Mouse (Mus musculus) adrenal gland, adult 8-10 months (tissue): ENCODE measurements around the gene Tmem235. TPM values are rescaled to one million over a fixed set of nuclear protein-coding genes. Genes with fewer than 3 reads are reported as not detected.

Source experiments
- DNase-seq: peaks from one replicate; pipeline ENCODE4 v3.0.0; 2022
- total RNA-seq, 4 experiments: library from RNA; stranded (reverse); gene quantifications; 2 replicates each; pipeline ENCODE4 v1.2.4; 2022

The Tmem235 gene
- total RNA-seq, 4 experiments from 2014 or later = not detected

DNA sequence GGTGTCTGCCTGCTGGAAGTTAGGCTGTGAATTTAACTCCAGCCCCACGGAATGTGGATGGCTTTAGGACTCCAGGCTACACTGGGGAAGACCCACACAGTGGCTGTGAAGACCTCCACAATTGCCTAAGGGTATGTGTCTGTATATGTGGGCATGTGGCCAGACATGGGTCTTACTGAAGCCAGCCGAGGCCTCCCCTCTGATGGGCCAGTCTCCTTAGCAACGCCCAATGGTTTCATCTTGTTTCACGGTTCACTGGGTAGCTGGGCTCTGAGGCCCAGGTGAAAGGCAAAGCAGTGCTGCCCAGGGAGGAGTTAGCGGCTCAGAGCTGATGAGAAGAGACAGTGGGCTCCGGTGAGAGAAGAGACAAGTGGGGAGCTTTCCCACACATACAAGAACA, 5.4 kb downstream of the Tmem235 start:
- DNase-seq = no peak

DNA sequence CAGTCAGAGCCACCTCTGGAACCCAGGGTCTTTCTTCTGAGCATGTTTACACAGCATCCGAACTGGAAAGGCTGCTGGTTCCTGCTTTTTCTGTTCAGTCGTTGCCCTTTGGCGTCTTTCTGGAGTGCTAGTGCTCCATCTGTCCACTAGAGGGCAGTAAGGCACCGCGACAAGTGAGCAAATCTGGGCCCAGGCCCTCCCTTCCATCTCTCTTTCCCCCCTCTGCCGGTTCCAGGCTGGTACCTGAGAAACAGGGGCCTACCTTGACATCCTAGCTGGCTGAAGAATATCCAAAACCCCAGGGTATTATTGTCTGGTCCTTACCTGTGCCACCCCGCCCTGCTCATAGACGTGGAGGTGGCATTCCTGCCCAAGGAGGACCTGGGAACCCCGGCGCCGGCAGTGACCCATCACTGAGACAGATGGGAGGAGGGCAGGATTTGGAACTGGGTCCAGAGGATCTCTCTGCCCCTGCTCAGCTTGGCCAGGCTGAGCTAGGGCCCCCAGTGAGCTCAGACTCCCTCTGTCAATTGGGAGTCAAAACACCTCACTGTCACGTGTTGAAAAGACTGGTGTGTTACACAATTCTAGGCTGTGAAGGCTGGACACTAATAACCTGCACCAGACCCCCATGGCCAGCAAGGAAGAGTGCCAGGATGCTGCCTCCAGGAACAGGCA, 10.3 kb downstream of the Tmem235 start:
- DNase-seq = peak; percentile 57

DNA sequence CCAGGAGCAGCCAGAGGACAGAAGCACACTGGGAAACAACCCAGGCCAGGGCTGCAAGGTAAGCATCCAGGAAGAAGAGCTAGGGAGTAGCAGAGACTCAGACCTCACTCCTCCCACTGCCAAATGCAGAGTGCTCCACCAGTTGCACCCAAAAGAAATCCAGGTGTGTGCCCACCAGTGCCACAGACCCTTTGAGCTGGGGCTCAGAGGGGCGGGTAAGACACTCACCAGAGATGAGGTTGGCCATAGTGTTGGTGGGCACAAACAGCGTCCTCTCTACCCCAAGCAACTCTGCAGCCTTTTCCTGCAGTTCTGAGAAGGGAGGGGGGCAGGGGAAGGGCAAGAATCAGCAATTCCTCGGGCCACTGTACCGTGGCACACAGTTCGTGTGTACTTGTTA, 10.8 kb downstream of the Tmem235 start:
- DNase-seq = no peak

DNA sequence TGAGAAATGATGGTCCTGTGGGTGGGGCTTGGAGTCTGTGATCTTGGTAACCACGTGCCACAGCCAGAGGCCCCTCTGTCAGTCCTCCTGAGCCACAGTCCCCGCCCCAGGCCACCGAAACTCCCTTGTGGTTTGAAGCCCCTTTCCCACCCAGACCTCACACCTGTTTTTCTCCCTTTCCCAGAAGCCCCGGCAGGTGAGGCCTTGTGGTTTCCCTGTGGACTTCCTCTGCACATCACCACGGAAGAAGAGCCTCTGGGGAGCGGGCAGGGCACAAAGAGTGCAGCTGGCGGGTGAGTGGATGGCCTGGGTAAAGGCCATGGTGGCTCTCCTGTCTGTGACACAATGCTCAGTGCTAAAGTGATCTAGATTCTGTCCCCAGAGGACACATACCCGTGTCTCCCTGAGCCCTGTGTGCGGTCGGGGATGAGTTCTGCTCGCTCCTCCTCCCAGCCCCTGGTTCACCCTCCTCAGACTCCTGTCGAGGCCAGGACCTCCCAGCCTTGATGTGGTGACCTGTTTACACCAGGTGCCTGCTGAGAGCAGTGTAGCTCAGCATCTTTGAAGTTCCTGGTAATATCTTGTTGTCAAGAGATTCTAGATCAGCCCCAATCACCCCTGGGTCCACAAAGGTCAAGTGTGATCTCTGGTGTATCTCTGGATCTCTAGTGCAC, 11.5 kb downstream of the Tmem235 start:
- no peak for DNase-seq

DNA sequence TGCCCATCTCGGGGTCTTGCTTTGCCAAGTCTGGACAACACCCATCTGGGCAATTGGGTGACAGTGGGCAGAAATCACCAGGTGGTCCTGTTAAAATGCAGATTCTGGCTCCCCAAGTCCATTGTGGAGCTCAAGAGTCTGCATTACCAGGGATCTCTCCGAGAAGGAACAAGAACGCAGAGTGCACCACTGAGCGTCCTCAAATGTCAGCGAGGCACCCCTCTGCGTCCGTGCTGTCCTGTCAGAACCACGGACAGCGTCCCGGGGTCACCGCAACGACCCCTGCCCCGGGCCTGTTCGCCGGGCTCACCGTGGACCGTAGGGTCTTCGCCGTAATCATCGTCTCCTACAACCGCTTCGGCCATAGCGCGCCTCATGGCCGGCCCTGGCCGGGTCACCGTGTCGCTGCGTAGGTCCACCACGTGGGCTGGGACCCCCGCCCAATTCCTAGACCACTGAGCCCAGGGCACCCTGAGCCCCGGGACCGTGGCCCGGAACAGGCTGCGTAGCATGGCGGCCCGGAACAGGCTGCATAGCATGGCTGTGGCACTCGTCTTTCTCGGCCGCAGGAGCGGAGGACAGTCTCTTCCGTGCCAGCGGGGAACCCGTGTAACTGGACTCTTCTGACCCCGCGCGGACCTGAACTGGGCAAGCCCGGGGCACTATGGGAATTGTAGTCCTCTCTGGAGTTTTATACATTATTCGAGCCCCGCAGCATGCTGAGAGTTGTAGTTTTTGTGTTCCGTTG, 12.5 kb downstream of the Tmem235 start, which contains the start of gene Tha1:
TSS of gene Tha1 (minus strand) at position 621 of the 748 bp plus-strand sequence.
- DNase-seq = peak; percentile 80

DNA sequence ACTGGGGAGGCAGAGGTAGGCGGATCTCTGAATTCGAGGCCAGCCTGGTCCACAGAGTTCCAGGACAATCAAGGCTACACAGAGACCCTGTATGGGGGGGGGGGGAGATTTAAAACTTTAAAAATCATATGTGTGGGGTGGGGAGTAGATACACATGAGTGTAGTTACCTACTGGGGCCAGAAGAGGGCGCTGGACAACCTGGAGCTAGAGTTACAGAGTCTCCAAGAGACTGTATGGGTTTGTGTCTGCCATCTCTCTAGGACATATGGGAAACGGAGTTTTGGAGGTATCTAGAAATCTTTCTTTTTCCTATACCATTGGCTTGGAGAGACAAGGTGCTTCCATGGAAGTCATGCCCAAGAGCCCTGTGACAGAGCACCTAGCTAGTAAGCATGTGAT, 13.9 kb downstream of the Tmem235 start:
- DNase-seq = no peak

DNA sequence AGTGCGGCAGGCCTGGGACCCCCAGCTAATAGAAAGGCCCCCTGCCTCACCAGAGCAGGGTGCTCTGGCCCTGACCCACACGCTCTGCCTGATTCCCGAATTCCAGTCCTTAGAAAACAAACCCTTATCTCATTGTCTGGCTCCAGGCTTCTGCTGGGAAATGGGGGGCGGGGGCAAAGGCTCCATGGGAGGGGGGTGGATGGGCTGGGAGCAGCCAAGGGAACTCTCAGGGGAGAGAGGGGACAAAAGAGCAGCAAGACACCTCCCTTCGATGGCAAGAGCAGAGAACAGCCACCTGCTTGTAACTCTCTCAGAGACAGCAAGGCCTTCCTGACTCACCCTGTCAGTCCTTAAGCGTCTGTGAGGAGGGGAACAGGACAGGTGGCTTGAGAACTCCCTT, 15.1 kb downstream of the Tmem235 start:
- no peak for DNase-seq

DNA sequence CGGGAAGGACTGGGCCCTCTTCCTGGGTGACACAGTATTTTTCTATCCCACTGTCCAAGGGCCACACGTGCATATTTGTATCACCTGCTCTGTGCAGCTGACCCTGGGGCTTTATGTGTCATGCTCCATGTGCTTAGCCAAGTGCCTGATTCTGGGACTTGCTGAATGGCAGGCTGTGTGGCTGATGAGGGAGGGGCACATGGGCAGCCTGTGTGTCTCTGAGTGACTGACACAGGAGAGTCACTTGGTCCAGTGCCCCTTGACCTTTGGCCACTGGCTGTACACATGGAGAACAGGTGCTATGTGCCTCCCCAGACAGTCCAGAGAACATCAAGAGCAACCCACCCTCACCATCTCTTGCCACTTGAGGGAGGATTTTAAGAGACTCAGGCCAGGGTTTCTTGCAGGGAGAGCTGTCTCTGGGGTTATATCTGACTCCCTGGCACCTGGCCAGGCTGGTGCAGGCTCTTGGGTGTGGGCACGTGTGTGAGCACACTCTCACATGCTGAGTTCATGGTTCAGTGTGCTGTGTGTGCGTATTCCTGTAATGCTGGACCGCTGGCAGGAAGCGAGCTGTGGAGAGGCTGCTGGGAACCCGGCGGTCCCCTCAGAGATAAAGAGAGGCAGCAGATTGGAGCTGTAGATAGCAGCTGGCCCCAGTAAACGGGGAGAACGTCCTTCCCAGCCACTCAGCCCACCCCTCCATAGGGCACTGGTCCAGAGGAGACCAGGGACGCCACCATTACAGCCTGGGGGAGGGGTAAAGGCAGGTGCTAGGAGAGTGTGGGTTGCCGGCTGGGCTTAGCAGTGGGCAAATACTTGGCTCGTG, 17.6 kb downstream of the Tmem235 start:
- DNase-seq = no peak

DNA sequence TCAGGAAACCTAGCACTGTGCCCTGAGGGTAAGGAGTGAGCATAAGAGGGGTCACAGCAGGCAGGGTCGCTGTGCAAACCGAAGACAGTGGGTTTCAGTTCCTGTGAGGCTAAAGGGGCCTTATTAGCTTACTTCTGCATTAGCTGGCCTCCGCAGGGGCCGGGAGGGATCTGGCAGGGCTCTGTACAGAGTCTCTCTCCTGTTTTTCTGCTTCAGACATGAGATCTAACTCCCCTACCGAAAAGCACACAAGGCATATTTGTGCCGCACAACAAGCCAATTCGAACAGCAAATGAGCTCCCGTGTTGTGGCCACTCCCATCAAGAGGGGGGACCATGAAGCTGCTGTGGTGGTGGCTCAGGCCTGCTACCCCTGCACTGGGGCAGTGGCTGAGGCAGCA, 18.3 kb downstream of the Tmem235 start:
- no peak for DNase-seq

DNA sequence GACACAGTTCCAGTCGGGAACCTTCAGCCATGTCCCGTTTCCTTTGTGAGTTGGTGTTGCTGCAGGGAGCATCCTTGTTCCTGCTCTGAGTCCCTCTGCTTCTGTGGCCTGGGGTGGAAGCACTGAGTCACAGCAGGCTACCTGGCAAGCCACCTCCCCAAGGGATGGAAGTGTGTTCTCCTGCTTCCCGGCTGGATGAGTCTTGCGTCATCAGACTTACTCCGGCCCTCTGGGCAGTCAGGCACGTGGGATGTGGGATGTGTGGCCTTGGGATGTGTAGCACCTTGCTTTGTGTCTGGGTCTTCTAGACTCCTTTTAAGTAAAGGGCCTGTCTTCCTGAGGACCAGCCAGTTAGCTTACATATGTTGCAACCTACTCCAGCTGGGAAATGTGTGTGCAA, 19.1 kb downstream of the Tmem235 start:
- no peak for DNase-seq

DNA sequence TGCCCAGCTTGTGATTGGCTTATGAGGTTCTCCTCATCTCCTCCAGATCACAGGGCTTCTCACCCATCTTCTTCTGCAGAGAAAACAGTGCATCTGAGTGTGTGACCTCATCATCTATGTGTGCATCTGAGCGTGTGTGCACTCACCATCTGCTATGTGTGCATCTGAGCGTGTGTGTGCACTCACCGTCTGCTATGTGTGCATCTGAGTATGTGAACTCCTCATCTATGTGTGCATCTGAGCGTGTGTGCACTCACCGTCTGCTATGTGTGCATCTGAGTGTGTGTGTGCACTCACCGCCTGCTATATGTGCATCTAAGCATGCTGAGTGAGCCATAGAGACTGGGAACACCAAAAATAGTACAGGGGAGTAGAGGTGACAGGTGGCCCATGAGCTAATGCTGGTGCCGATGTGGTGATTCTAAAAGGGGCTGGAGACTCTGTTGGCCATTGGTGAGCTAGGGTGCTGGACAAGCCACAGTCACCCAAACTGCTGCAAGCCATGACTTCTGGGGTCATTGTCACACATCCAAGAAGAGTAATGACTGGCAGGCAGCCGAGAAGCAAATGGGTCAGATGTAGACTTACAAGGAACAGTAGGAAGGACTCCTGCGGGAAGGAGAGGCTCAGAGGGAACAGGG, 19.9 kb downstream of the Tmem235 start:
- DNase-seq = no peak

DNA sequence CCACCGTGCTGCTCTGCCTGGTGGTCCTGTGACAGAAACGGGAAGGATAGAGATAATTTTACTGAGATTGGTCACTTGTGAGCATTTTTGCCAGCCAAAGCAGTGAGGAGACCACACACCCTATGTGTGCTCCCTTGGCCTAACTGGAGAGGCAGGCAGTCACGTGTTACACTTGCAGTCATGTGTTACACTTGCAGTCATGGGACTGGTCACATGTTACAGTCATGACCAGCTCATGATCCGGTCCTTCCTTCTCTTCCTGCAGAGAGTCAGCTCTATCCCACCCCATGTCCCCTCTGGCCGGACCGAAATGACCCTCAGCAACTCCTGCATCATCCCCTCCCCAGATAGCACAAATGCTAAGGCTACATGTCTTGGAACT, 20.4 kb downstream of the Tmem235 start:
- no peak for DNase-seq

DNA sequence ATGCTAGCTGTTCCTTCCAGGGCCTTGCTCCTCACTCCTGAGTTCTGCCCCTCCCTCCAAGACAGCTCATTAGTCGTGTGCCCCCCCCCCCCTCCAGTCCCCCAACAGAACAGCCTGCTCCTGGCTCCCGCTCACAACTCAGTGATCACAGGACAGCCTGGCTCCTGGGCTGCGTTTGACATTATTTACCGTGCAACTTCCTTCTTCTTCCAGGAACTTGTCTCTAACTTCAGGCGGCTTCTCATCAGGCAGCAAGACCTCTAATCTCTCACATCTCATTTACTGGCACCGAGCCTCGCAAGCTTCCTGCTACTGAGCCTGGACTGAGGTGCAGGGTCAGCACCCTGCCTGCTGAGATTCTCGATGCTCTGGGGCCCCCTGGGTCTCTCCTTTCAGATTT, 21.2 kb downstream of the Tmem235 start:
- no peak for DNase-seq

DNA sequence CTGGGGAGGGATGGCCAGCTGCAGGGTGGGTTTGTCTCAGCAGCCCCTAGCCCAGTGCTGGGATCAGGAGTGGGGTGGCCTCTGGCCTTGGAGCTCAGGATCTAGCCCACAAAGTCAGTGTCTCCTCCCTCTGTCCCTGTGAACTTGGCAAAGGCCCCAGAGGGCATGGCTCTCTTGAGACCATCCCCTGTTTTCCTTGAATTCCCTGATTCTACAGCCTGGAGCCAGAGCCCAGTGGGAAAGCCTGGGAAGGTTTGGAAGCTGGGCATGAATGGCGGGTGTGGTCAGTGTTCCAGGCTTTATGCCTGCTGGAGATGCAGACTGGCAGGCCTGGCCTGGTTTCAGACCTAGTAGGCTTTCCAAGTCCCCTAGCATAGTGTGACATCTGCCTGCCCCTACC, 21.7 kb downstream of the Tmem235 start:
- no peak for DNase-seq

DNA sequence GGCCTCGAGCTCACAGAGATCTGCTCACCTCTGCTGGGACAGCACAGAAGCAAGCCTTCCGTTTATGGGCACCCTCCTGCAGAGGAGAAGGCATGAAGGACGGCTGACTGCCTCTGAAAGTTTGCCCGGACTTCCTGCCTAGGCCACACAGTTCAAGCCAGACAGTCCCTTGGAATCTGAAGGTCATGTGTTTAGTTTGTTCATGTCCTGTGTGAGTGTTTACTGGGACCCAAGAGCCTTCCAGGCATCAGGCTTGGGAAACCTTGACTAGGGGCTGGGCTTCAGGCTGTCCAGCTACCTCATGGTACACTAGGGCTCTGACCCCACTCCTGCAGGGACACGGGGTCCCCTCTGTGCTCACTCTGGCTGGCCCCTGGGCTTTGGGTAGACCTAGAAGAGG, 25.4 kb downstream of the Tmem235 start:
- DNase-seq = no peak

DNA sequence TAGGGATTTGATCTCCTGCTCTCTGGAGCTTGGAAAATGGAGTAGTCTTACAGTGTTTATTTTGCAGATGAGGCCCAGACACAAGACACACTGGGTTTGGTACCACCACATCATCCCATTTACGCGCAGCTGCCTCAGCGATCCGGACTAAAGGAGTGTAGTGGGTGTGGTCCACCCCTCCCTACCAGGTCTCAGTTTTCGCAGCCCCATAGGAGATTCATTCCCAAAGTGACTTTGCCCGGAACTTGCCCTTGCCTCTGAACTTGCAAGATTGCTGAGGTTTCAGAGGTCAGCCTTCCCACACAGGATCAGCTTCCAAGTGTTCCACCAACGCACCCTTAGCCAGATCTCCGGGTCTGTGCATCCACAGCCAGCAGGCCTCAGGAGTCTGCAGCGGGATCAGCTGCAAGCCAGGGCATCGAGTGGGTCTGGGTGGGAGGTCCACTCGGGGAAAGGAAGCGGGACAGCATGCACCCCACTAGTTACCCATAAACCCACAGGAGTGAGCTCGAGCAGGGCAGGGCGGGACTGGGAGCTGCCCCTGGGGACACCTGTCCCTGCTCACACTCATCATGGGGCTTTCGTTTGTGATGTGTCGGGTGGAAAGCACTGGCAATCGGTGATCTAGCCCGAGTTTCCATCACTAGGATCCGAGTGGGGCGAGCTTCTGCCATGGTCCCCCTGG, 27.8 kb downstream of the Tmem235 start:
- no peak for DNase-seq

DNA sequence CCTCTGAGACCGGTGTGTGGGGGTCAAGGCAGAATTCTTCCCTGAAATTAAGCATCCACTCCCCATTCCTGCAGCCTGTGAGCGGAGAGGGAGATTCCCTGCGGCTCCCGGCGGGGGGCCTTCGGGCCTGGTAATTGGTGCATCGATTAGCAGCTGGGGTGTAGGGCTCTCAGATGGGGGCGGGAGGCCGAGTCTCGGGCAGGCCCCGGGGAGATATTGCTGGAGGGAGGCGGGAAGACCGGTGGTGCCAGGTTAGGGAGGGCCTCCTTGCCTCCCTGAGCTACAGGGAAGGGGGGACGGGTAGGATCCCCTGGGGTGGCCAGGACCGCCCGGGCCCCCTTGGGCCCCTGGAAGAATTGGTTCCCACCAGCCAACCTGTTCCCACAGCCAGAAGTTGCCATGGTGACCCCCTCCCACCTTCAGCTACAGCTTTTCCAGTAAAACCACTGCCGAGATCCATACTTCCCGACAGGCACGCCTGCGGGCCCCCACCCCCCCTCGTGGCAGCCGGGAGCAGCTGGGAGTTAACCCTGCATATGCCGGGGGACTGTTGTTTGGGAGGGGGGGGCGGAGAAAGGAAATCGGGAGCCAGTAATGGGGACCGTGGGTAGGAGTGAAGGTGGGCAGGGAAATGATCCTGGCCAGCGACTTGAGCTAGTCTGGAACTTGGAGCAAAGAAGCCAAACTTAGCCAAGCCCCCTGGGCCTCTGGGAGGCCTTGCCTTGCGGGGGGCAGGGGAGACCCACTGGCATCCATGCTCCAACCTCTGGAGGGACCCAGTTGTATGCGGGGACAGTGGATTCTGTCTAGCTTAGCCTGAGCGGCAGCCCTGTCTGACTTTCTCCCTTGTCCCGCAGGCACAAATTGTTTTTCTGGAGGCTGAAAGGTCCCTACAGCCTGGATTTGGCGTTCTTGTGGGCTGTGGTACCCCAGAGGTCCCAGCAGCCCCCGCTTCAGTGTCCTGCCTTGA, 28.6 kb downstream of the Tmem235 start:
- no peak for DNase-seq

DNA sequence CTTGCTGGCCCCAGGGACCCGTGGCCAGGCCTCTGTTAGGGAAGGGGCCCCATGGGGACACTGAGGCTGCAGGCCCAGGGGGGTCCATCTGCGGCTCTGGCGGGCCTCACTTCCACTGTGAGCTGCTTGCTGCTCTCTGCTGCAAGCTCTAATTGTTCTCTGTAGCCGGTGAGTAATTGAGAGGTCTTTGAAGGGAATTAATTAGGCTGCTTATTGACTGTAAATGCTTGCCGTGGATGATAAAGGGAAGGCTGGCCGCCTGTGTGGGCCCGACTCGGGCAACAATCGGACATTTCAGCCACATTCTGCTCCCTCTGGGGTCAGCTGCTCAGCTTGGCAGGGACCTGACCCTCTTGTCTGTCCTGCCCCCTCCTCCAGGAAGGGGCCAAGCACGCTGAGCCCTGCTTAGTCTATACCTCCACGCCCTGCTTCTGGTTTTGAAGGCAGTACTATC, 29.4 kb downstream of the Tmem235 start:
- DNase-seq = no peak

DNA sequence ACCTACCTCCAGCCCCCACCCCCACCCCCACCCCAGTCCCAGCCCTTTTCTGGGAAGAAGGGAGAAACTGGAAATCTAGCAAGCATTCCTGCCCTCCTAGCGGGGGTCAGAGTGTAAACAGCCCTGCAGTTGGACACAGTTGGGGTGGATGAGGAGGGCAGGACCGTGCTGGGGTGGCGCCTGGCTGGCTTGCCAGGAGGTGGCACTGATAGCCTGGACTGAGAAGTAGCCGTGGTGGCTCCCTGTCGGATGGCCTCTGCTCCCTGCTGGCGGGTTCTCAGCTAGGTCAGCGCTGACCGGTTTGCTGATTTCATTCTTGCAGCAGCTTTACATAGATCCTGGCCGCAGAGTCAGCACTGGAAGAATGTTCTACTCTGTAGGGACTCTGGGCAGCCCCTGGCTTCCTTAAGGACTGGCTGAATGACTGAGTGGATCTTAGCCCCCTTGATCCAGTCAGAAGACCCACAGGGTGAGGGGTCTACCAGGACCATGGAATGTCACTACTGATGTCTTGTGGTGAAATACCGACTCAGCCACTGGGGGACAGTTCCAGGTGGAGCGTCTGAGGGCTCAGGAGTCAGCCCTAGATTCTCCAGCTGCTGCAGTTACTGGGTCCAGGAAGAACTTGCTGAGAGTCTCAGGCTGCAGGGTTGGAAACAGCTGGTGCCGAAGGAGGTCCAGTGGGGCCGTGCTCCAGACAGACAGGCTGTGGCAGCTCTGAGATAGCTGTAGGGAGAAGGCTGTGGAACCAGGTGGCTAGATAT, 30.1 kb downstream of the Tmem235 start:
- no peak for DNase-seq
